Mouse (Mus musculus): ENCODE results near the gene Ssbp3.

GRCm38 (mm10) chr4:106911951-106912688, 1.6 kb downstream of the Ssbp3 start:
- TF ChIP-seq POLR2A (IDR thresholded peaks at IDR 0.05; ENCODE audit: low read depth, low read length) = no peak
- TF ChIP-seq CTCF (IDR thresholded peaks at IDR 0.05; ENCODE audit: extremely low read depth, insufficient read depth, insufficient read length, insufficient replicate concordance) = no peak

Measured in spleen, adult 2 months (tissue).